14 mouse cellular contexts compared by ENCODE assay signal in genomic region chr19:59911554-59911953, GRCm38 (mm10).
"Had no signal": no experiment of that assay in that cellular context is flagged by ENCODE, and none has a peak within 500 bp of the region (broad histone marks: within the 10 kb centered on the region; RNA-seq: fewer than 3 reads in every experiment).

No protein-coding gene starts in this region.

- DNase-seq: kidney, postnatal 10 days; kidney, postnatal 4 days; left cerebral cortex, postnatal 4 days; lung, adult 18-20 months; right cerebral cortex, postnatal 4 days; spleen, adult 18-20 months; thymus, adult 2 months; thymus, postnatal 25 days had no signal

- H3K4me2 ChIP-seq: limb, embryonic 13.5 days; midbrain, embryonic 12.5 days; neural tube, embryonic 13.5 days had no signal

- H3K9ac ChIP-seq: limb, embryonic 13.5 days; liver, embryonic 14.5 days; midbrain, embryonic 12.5 days; neural tube, embryonic 13.5 days had no signal

- H3K27ac ChIP-seq: layer of hippocampus, adult 2 months; limb, embryonic 13.5 days; liver, embryonic 14.5 days; midbrain, embryonic 12.5 days; neural tube, embryonic 13.5 days had no signal

- H3K4me1 ChIP-seq: limb, embryonic 13.5 days; neural tube, embryonic 13.5 days had no signal

- H3K27me3 ChIP-seq: limb, embryonic 13.5 days; midbrain, embryonic 12.5 days; neural tube, embryonic 13.5 days had no signal

- H3K9me3 ChIP-seq: limb, embryonic 13.5 days; midbrain, embryonic 12.5 days; neural tube, embryonic 13.5 days had no signal

- ATAC-seq: midbrain, embryonic 16.5 days had no signal

- H3K4me3 ChIP-seq: layer of hippocampus, adult 2 months; limb, embryonic 13.5 days; midbrain, embryonic 12.5 days; neural tube, embryonic 13.5 days had no signal
